Mouse (Mus musculus) thymus, adult 18-20 months (tissue): Measurements from ENCODE around the gene Sipa1l1.

Experiments used
- DNase-seq, 2 experiments: peaks; one replicate each; pipeline ENCODE4 v3.0.0; 2022; ENCODE audit warnings: mixed read lengths in 2 of 2

Gene Sipa1l1

GRCm38 (mm10) chr12:82388144-82388543, 219.0 kb downstream of the Sipa1l1 start:
- no peak for DNase-seq

DNA sequence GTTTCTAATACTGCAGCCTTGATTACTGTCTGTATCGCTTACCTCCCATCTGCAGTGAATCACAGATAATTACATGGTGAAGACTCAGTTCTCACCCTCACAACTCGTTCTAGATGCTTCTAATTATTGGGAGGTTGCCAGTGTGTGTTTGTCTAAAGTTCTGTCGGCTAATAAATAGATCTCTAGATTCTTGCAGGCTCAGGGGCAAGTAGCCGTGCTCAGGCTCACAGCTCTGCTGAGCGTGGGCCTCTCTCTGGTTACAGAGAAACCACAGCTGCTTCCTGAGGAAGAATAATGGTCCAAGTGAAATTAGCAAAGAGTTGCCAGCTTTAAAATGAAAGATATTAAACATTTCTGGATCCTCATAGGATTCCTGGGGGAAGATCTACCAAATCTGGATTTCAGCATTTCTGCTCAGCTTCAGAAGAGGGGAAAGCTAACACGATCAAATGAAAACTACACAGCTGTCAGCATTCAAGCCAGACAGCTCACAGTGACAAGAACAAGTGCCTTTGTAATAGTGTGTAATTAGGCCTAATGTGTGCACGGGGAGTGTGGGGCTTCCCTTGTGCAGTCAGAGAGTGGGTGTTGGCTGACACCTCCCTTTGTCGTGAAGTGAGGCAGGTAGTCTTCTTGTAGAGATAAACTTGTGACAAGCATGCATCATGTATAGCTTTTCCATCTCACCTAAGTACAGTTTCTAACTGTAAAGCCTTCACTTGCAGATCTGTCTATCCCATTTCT, 225.2 kb downstream of the Sipa1l1 start:
- no peak for DNase-seq

DNA sequence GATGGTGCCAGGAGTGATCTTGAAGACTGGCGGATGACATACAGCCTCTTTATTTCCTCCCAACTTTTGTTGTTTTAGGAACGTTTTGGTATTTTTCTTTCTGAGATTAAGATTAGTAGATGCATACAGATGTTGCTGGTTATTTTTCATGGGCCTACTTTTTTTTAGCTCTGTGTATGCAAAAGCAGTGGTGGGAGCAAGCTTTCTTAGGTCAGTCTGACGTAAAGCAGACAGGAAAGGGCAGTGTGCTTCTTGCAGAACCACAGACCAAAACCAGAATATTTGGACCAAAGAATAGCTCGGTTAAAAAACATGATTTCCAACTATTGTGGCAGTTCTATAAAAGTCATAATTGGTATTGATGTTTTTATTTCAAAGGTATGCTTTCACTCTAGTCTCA, 226.1 kb downstream of the Sipa1l1 start:
- DNase-seq: no peak

DNA sequence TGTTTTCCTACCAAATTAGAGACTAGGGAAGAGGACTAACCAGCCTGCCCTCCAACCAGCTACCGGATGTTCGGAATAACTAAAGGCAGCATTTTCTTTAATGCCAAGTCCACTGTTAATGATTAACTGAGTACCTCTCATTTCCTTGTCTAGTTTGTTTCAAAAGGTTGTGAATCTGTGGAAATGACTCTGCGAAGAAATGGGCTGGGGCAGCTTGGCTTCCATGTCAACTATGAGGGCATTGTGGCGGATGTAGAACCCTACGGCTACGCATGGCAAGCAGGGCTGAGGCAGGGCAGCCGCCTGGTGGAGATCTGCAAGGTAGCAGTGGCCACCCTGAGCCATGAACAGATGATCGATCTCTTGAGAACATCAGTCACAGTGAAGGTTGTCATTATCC, 228.1 kb downstream of the Sipa1l1 start:
- no peak for DNase-seq

GRCm38 (mm10) chr12:82397751-82398150, 228.6 kb downstream of the Sipa1l1 start:
- no peak for DNase-seq

- DNase-seq: no peak
These were observed 229.8 kb downstream of the Sipa1l1 start for GRCm38 (mm10) chr12:82398926-82399325.

DNA sequence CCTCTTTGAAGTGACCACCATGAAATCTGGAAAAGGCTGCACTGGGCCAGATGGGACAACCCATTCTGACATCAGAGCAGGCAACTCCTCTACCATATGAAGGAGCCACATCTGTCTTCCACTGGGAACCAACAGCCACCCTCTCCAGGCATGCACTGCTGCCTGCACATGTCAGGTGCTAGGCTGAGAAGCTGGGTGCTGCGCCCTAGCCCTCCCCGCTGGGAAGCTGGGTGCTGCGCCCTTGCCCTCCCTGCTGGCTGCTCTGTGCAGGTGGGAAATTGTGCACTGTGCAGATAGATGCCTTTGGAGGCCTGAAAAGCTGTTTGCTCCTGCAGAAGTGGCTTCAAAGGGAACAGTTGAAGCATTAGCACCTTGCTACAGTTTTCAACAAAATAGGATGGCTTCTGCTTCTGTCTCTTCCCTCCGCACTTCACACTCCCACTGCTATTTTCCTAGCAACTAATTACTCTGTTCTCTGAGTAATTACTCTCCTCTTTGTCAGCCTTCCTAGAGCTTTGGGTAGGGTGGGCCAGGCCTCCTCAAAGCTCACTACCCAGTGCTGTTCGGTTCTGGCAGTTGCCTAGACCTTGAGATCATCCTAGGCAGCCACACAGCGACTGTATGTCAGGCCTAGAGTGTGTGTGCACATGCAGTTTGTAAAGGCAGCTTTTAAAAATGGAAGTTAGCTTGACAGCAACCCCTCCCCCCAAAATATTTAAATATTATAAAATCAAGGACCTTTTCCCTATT, 231.0 kb downstream of the Sipa1l1 start:
- no peak for DNase-seq

GRCm38 (mm10) chr12:82400783-82401182, 231.7 kb downstream of the Sipa1l1 start:
- DNase-seq: no peak

DNA sequence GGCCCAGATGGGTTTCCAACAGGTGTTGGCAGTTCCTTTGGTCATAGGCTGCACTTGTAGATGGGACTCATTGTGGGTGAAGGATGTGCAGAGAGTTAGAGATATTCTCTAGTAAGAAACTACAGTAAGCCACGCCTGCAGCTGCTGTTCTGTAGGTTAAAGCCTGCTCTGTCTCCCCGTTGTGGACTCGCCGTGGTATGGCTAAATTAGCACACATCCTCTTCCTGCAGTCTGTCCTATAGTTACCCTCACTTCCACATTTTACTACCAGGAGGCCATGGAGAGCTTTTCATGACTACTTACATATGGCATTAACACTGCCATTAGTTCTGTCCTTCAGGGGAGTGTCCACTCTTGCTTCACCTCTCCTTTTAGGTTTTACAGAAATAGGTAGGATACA, 232.3 kb downstream of the Sipa1l1 start:
- no peak for DNase-seq

- no peak for DNase-seq
These were observed 233.5 kb downstream of the Sipa1l1 start for GRCm38 (mm10) chr12:82402635-82403034.

DNA sequence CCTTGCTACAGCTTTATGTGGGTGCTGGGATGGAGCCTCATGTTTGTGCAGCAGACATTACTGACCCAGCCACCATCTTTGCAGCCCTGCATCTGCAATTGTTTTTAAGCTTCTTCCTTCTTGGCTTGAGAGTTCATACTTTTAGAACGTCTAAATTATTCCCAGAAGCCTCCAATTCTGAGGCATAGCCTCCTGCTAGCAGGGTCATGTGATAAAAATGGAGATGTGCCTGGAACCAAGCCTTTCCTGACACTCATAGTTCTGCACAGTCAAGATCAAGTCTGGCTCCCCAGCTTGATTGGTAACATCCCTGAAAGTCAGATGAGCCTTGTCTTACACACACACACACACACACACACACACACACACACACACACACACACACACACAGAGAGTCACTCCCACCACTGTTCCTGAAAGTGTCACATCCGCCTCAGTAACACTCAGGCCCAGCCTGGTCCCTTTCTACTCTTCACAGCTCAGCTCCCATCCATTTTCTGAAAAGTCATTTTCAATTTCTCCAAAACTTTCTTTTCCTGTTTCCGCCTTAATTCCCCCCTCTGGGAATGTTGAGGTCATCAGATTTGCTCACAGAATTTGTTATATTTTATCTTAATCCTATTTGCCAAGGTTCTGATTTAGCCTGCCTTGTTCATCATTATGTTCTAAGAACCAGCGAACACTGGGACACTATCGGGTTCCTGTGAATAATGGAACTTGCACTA, 238.6 kb downstream of the Sipa1l1 start:
- no peak for DNase-seq

DNA sequence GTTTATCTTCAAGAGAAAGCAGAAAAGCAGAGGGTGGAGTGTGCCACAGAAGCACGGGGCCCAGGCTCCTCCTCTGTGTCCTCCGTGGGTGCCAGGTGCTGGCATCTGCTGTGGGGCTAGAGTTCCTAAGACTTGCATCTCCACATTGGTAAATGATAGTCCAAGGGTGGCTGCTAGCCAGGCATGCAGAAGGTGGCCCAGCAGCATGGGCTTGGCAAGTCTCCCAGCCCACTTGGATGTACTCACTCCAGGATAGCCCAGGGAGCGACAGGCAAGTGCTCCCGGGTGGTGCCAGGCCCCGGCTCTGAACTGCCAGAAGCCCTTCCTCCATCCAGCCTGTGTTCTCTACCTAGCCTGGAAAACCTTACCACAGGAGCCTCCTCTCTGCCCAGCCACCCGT, 239.4 kb downstream of the Sipa1l1 start:
- no peak for DNase-seq

DNA sequence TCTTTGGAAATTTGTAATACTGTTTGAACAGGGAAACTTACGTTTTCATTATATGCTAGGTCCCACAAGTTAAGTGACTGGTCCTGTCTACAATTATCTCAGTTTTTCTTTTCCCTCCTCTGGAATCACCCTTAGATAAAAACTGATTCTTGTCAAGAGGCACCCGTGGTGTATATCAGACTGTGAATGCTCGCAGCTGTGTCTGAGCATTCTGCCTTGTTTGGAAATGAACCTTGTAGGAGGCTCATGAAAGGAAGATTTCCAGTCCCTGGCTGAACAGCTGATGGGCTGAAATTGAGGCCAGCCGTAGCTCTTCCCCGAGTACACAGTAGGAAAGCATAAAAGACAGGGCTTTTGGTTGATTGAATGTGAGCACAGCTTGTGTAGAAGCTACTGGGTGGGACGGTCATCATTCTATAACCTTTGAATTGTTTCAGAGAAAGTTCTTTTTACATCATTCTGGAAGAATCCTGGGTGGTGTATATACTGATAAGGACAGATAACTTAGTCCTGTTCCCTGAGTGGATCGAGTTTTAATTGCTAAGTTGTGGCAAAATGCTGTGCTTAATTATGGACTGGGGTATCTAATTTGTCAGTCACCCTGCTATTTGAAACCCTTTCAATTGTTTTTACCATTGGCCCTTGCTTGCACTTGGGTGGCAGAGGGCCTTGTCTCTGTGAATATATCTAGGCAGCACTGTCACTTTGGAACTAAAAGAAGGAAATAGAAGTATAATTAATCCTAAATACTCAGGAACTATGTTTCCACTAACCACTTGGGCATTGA, 240.8 kb downstream of the Sipa1l1 start:
- DNase-seq: no peak

GRCm38 (mm10) chr12:82412291-82413032, 243.3 kb downstream of the Sipa1l1 start:
- DNase-seq: no peak

GRCm38 (mm10) chr12:82415690-82416364, 246.7 kb downstream of the Sipa1l1 start:
- DNase-seq: no peak

GRCm38 (mm10) chr12:82419027-82419426, 249.9 kb downstream of the Sipa1l1 start:
- no peak for DNase-seq

GRCm38 (mm10) chr12:82424783-82425182, 255.7 kb downstream of the Sipa1l1 start:
- DNase-seq: no peak

DNA sequence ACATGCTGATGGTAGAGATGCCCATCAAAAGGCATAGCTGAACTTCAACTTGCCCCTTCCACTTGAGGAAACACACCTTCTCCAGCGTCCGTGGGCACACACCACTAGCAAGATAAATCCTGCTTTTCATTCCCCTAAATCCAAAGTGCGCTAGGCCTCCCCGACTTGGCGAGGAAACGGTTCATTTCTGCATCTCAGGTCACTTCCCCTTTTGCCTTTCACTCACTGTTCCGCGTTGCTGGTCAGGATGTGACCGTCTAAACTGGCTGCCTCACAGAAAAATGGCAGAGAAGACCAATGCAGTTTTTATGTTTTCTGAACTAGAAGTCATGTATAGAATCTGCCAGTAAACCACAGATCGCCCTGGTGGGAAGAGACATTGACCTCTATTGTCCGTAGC, 256.7 kb downstream of the Sipa1l1 start:
- no peak for DNase-seq

DNA sequence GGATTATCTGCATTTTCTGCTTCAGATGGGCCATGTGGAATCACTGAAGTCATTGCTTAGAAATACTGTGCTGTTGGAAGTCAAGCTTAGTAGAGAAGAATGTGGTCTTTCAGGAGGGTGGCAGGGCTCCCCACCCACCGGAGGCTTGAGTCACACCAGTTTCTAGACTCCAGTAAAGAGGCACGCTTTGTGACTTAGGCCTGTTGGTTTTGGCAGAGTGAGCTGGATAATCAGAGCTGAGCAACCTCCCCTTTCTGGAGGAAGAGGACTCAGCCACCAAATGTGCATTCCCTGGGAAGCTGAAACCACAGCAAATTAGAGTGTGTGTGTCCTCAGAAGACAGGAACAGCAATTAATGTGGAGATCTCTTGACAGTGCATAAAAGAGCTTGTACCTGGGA, 258.3 kb downstream of the Sipa1l1 start:
- no peak for DNase-seq

DNA sequence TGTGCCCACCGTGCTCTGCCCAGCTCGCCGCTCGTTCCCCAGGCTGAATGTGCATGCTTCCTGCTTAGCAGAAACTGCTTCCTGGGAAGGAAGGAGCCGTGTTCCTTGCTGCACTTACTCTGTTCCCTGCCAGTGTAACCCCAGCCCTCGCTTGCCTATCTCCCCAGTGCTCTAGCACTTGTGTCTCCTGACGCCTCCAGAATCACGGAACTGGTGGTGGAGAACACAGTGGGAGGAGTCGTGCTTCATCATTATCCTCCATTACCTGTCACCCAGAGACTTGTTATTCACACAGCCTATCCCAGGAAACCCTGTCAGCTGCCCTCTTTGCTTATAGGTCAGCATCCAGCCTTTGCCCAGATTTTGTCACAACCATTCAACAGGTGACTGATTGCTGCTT, 259.3 kb downstream of the Sipa1l1 start:
- DNase-seq: no peak

DNA sequence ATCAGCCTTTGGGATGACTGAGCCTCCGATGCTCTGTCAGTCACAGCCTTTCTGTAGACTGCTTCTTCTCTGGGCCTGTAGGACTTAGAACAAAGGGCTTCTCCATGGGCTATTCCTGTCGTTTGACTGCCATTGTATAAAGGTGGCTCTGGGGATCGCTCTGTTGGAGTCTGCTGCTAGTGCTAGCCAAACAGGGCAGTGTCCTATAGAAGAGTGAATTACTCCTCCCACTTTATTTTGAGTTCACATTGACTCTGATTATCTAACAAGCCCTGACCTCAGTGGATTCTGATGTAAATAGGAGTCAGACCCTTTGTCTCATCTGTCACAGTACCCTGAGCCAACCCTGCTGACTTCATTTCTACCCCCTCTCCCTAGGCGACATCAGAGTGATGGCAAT, 264.2 kb downstream of the Sipa1l1 start:
- DNase-seq: no peak

DNA sequence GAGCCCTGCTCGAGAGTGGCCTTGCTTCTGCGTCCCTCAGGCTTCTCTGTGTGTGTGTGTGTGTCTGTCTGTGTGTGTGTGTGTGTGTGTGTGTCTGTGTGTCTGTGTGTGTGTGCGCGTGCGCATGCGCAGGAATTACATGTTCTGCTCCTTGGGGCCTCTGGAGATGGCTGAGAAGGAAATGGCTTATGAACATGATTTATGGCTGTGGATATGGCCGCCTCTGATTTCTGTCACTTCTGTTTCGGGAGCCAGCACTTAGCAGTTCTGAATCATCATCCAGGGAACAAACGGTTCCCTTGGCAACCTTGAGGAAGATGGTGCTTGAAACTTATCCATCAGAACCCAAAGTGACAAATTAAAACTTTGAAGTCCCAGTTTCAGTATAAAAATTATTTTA, 265.5 kb downstream of the Sipa1l1 start:
- no peak for DNase-seq
